Mouse (Mus musculus) right cerebral cortex, postnatal 14 days (tissue): ENCODE results near the gene Tirap.

Source experiments
- DNase-seq: peaks from one replicate; pipeline ENCODE4 v3.0.0; 2022

Gene Tirap

DNA sequence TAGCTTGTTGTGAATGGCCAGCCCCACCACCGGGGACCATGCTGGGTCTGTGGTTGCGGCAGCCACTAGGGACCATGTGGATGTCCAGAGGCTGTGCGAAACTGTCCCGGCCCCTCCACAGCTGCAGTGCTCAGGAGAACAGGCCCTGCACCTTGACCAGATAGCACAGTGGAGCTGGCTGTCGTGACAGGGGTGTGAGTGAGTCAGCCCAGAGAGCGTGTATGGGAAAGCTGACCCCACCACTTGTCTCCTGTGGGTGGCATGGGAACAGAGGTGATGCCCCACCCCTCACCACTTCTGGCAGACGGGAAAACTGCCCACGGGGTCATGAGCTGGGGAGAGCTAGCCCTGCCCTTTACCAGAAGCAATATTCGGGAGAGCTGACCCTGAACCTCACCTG is 55.0 kb downstream of the Tirap start:
- no peak for DNase-seq

- DNase-seq: no peak
These were observed 57.9 kb downstream of the Tirap start for GRCm38 (mm10) chr9:35142221-35142620.

- no peak for DNase-seq
These were observed 60.8 kb downstream of the Tirap start for GRCm38 (mm10) chr9:35139231-35139744.

DNA sequence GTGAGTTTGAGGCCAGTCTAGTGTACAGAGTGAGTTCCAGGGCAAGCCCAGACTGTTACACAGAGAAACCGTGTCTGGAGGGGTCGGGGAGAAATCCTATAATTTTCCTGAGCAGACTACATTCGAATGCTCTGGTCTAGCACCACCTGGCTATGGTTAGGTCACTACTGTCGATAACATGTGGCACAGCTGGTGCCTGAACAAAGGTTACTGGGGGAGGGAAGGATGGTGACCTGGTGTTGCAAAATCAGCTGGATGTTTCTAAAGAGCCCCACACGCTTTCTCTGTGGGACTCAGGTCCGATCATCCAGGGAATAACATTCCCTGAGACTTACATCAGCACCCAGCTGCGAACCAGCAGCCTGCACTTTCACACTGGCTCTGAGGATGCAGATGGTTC is 62.1 kb downstream of the Tirap start:
- DNase-seq: no peak

DNA sequence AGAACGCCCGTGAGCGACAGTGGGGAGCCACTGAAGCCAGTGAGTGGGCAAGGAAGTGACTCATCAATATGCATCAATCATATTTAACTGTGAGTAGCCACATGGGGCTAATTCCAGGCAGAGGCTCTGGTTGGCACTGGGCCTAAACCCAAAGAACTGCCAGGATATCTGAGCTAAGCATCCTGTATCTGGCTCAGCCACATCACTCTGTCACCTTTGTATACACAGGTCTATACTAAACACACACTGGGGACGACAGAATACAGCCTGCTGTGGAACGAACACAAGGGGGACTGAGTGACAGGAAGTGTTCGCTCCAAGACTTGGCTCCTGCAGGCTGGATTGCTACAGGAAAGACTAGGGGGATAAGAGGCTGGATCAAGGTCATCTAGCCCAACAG is 64.5 kb downstream of the Tirap start:
- no peak for DNase-seq
